17 mouse cellular contexts compared by ENCODE assay signal in genomic region chr6:108249918-108250225, GRCm38 (mm10). TPM values are rescaled to one million over a fixed set of nuclear protein-coding genes. Genes with fewer than 3 reads are reported as not detected.
DNase-seq lines count a peak whose midpoint lies in the region; ATAC-seq lines count a peak whose summit lies in the region.
"Had no signal": no experiment of that assay in that cellular context is flagged by ENCODE, and none has a peak within 500 bp of the region (broad histone marks: within the 10 kb centered on the region; RNA-seq: fewer than 3 reads in every experiment).

No protein-coding gene starts in this region.

- H3K4me3 ChIP-seq in midbrain, embryonic 11.5 days (ENCODE audit: low read depth, low read length) = no peak overlapping the region
- H3K4me3 ChIP-seq in midbrain, embryonic 10.5 days = no peak overlapping the region
- H3K4me3 ChIP-seq in hindbrain, embryonic 12.5 days = no peak overlapping the region
- H3K4me3 ChIP-seq: neural tube, embryonic 15.5 days; stomach, embryonic 15.5 days had no signal

- peaks cover 13% of the 10 kb centered on the region for H3K4me1 ChIP-seq in midbrain, embryonic 11.5 days (ENCODE audit: control insufficient read depth, insufficient read depth, low read length)
- H3K4me1 ChIP-seq in midbrain, embryonic 10.5 days = peaks cover 34% of the 10 kb centered on the region
- peaks cover 16% of the 10 kb centered on the region for H3K4me1 ChIP-seq in hindbrain, embryonic 12.5 days

- peak; percentile 48 to 51 for DNase-seq in heart, adult 18-20 months
- DNase-seq in heart, postnatal 36 days = no peak
- peak; percentile 86 for DNase-seq in midbrain, embryonic 11.5 days (ENCODE audit: low spot score, missing footprints)
- no peak for DNase-seq in midbrain, embryonic 10.5 days (ENCODE audit: low spot score)
- DNase-seq in spleen, postnatal 4 days (ENCODE audit: low spot score in 2 of 2) = no peak
- DNase-seq in layer of hippocampus, postnatal 10 days (ENCODE audit: low spot score in 2 of 2) = no peak
- DNase-seq: B cell, adult 2 months; cerebellum, adult 2 months; heart, postnatal 4 days; kidney, adult 18-20 months; layer of hippocampus, adult 9-11 months; thymus, postnatal 36 days had no signal

- H3K27ac ChIP-seq in midbrain, embryonic 11.5 days (ENCODE audit: low read depth, low read length) = no peak overlapping the region
- H3K27ac ChIP-seq in midbrain, embryonic 10.5 days (replicated peaks) = no peak overlapping the region
- H3K27ac ChIP-seq in hindbrain, embryonic 12.5 days = no peak overlapping the region
- H3K27ac ChIP-seq: neural tube, embryonic 15.5 days had no signal

- no peaks in the 10 kb centered on the region for H3K27me3 ChIP-seq in midbrain, embryonic 11.5 days (ENCODE audit: control insufficient read depth, insufficient read depth, low read length)
- peaks cover 28% of the 10 kb centered on the region for H3K27me3 ChIP-seq in midbrain, embryonic 10.5 days (ENCODE audit: low read depth, poor library complexity, severe bottlenecking)
- H3K27me3 ChIP-seq in hindbrain, embryonic 12.5 days = no peaks in the 10 kb centered on the region
- H3K27me3 ChIP-seq: neural tube, embryonic 15.5 days; stomach, embryonic 15.5 days had no signal

- H3K36me3 ChIP-seq in midbrain, embryonic 11.5 days (ENCODE audit: control insufficient read depth, insufficient read depth, low read length) = no peaks in the 10 kb centered on the region
- H3K36me3 ChIP-seq in midbrain, embryonic 10.5 days = no peaks in the 10 kb centered on the region
- no peaks in the 10 kb centered on the region for H3K36me3 ChIP-seq in hindbrain, embryonic 12.5 days
- H3K36me3 ChIP-seq: neural tube, embryonic 15.5 days; stomach, embryonic 15.5 days had no signal

- no peaks in the 10 kb centered on the region for H3K9me3 ChIP-seq in midbrain, embryonic 11.5 days (ENCODE audit: control insufficient read depth, low read length)
- H3K9me3 ChIP-seq in midbrain, embryonic 10.5 days (replicated peaks) = no peaks in the 10 kb centered on the region
- H3K9me3 ChIP-seq in hindbrain, embryonic 12.5 days (replicated peaks) = no peaks in the 10 kb centered on the region
- H3K9me3 ChIP-seq: G1E; neural tube, embryonic 15.5 days; stomach, embryonic 15.5 days had no signal

- intact Hi-C loops in heart, postnatal 36 days (cut with DNase I) = loop anchor here (2.0 kb wide), 1 partner anchor 17 kb away; no protein-coding TSS in a partner anchor

- no peak overlapping the region for H3K4me2 ChIP-seq in midbrain, embryonic 11.5 days
- no peak overlapping the region for H3K4me2 ChIP-seq in hindbrain, embryonic 12.5 days (replicated peaks)
- H3K4me2 ChIP-seq: neural tube, embryonic 15.5 days; stomach, embryonic 15.5 days had no signal

- no peak overlapping the region for H3K9ac ChIP-seq in midbrain, embryonic 11.5 days (ENCODE audit: low read length)
- H3K9ac ChIP-seq in hindbrain, embryonic 12.5 days = no peak overlapping the region
- H3K9ac ChIP-seq: neural tube, embryonic 15.5 days; stomach, embryonic 15.5 days had no signal

- 47% methylated on average over 3 of the region's 3 CpGs for WGBS in midbrain, embryonic 11.5 days
- WGBS in midbrain, embryonic 10.5 days = 56% methylated on average over 3 of the region's 3 CpGs
- WGBS in hindbrain, embryonic 12.5 days = 61% methylated on average over 3 of the region's 3 CpGs

- ATAC-seq in midbrain, embryonic 11.5 days (ENCODE audit: low FRiP score) = 0 out of 2 replicates have a peak, but pooled peaks have one; percentile 19
- ATAC-seq in hindbrain, embryonic 12.5 days (ENCODE audit: low FRiP score) = 0 out of 2 replicates have a peak, but pooled peaks have one; percentile 24
- no peak for ATAC-seq in megakaryocyte, adult 5-6 weeks (ENCODE audit: poor library complexity, severe bottlenecking)

RNA-seq across cellular contexts. Expression of gene Itpr1, which starts 37.0 kb away (rescaled TPM):
- total RNA-seq in heart, adult 18-20 months (2021) = 10 to 100 TPM; 37.0 to 48.1 TPM
- total RNA-seq in heart, postnatal 36 days (2021) = 10 to 100 TPM; 39.1 to 46.2 TPM
- polyA plus RNA-seq in midbrain, embryonic 11.5 days (2014; fragmentation: Nextera tagmentation; extraction: Ambion mirVana) = 5.2 and 5.4 TPM in 2 replicates
- polyA plus RNA-seq in midbrain, embryonic 10.5 days (2016; fragmentation: Nextera tagmentation; extraction: Ambion mirVana) = 6.5 and 7.2 TPM in 2 replicates
- polyA plus RNA-seq in hindbrain, embryonic 12.5 days (2016; fragmentation: Nextera tagmentation; extraction: Ambion mirVana) = 8.2 and 10.3 TPM in 2 replicates
- total RNA-seq in megakaryocyte, adult 5-6 weeks (2015) = 51.2 and 55.7 TPM in 2 replicates
- total RNA-seq in megakaryocyte, adult 5-6 weeks (2017) = 127 and 135 TPM in 2 replicates
- 10 to 100 TPM; 79.2 to 94.8 TPM for total RNA-seq in layer of hippocampus, postnatal 10 days (2021)

Comparison
In these comparisons a context has a peak if more than half of its experiments do, and no peak if none do; other contexts are left out.
1. DNase-seq: peak in heart, adult 18-20 months (2 of 2) and midbrain, embryonic 11.5 days (single experiment); none in heart, postnatal 36 days (0 of 2), midbrain, embryonic 10.5 days (single experiment), spleen, postnatal 4 days (0 of 2) and layer of hippocampus, postnatal 10 days (0 of 2).